Mouse (Mus musculus): Measurements from ENCODE around the gene Coq5.

Gene Coq5

GRCm38 (mm10) chr5:115266787-115267468 is 12.5 kb upstream of the Coq5 start:
- peak in 1 of 2 experiments; percentile 34 for DNase-seq (ENCODE audit: low spot score in 2 of 2)

GRCm38 (mm10) chr5:115267469-115268045 is 11.9 kb upstream of the Coq5 start:
- no peak for DNase-seq (ENCODE audit: low spot score in 2 of 2)

- DNase-seq (ENCODE audit: low spot score in 2 of 2), result peak; percentile 49 to 54
Measured at GRCm38 (mm10) chr5:115268266-115268665, 11.2 kb upstream of the Coq5 start.

DNA sequence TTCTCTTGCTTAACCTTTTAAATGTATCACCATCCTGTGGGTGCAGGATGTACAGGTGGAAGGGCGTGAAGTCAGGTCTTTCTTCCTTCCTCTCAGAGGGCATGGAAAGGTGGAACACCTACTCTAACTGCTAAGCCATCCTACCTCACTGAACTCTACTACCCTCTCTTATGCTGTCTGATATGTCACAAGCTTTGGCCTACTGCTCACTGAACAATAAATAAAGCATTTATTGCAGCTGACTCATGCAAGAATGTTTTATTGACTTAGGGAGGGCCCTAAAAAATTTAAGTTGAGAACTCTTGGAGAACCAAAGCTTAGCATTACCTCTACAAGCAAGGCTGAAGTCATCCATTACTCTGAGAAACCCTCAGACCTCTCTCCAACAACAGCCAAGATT is 9.5 kb upstream of the Coq5 start:
- no peak for DNase-seq (ENCODE audit: low spot score in 2 of 2)

GRCm38 (mm10) chr5:115271931-115272811 is 7.3 kb upstream of the Coq5 start:
- peak; percentile 26 to 27 for DNase-seq (ENCODE audit: low spot score in 2 of 2)

DNA sequence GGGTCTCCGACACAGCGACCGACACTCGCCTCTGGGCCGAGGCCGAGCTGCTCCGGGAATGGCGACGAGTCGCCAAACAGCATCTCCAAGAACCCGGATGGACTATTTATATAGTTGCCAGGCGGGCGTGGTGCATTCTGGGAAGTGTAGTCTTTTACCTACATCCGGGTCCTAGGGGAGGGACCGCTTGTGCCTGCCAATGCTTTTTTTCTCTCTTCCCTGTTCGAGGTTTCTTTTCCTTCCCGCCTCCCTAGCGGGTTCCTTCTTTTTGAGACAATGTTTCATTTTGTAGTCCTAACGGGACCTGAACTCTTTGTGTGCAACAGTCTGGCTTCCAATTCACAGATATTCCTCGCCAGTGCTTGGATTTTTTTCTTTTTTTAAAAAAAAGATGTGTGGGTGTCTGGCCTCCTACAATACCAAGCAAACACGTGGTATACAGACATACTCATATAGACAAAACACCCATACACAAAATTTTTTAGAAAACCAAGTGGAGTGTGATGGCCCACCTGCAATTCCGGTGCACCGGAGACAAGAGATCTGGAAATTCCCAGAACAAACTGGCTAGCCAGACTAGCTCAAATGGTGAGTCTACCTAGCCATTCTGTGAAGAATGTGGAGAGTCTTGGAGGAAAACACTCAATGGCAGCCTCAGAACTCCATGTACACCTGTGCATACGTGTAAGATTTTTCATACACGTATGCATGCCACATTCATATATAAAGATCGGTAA is 6.5 kb upstream of the Coq5 start, which contains the start of gene Rnf10:
Rnf10 (minus strand) TSS at position 87 of the 737 bp plus-strand sequence.
- DNase-seq (ENCODE audit: low spot score in 2 of 2), result peak; percentile 96 to 99

DNA sequence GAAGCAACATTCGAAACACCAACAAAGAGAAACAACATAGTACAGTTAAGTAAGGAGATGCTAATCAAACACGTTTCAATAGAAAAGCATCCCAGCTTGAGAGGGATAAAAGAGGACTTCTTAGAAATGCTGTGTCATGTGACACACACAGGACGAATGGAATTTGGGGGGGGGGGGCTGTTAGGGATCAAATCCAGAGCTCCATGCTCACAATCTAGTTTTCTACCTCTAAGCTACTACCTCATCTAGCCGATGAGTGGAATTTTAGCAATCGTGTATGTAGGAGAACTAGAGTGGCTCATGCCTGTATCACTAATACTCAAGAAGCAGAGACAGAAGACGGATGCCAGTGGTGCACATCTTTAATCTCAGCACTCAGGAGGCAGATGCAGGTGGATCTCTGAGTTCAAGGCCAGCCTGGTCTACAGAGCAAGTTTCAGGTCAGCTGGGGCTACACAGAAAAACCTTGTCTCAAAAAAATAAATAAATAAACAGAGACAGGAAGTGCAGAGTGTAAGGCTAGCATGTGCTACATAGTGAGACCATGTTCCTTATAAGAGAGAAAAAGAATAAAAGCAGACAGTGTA is 5.8 kb upstream of the Coq5 start:
- DNase-seq (ENCODE audit: low spot score in 2 of 2), result no peak

GRCm38 (mm10) chr5:115274353-115274752 is 5.1 kb upstream of the Coq5 start:
- DNase-seq (ENCODE audit: low spot score in 2 of 2), result no peak

GRCm38 (mm10) chr5:115274771-115275170 is 4.7 kb upstream of the Coq5 start:
- DNase-seq (ENCODE audit: low spot score in 2 of 2), result no peak

- no peak for DNase-seq (ENCODE audit: low spot score in 2 of 2)
Measured at GRCm38 (mm10) chr5:115275998-115276397, 3.5 kb upstream of the Coq5 start.

- DNase-seq (ENCODE audit: low spot score in 2 of 2), result no peak
Measured at GRCm38 (mm10) chr5:115278053-115278452, 1.4 kb upstream of the Coq5 start.

DNA sequence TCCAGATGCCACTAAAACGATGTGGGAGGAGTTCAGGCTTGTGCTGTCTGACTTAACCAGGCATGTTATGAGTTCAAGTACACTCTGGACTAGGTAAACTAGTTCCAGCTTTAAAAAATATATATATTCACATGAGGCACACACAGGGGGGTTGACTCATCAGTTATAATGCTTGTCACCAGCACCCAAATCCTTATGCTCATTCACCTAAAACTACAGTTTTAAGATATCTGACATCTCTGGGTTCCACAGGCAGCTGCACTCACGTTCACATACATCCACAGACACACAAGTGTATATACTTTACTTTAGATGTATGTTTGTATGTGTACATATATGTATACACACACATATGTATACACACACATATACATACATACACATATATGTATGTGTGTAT is 681 bp upstream of the Coq5 start:
- no peak for DNase-seq (ENCODE audit: low spot score in 2 of 2)

DNA sequence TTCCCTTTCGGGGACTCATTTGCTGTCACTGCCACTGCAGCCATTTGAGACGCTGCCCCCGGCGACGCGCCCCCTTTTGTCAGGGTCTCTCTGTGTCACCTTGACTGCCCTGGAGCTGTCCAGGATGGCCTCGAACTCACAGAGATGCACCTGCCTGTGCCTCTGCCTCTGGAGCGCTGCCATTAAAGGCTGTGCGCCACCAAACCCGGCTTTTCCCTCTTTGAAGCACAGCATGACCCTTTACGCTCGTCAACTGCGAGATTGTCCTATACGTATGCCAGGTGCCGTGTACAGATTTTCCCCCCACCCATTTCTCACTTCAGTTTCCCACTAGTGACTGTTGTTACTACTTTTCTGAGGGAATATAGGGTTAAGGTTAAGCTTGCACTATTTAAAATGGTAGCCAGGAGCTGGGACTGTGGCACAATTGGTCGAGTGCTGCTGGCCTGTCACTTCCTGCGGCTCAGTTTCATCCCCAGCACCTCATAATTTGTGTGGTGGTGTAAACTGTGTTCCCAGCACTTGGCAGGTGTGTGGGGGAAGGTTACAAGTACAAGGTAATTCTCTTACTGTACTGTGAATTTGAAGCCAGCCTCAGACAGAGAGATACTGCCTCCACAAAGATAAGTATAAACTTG is 703 bp downstream of the Coq5 start:
- no peak for DNase-seq (ENCODE audit: low spot score in 2 of 2)

DNA sequence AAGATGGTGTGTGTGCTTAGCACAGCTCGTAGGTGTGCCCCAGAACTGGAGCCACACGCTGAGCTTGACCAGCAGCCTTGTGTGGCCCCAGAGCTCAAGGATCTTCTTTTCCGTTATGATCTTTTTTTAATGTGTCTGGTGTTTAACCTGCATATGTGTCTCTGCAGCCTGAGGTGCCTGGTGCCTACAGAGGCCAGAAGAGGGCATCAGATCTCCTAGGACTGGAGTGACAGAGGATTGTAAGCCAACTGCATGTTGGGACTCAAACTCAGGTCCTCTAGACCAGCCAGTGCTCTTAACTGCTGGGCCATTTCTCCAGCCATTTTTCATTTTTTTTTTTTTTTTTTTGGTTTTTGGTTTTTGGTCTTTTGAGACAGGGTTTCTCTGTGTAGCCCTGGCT is 5.3 kb downstream of the Coq5 start:
- DNase-seq (ENCODE audit: low spot score in 2 of 2), result no peak

DNA sequence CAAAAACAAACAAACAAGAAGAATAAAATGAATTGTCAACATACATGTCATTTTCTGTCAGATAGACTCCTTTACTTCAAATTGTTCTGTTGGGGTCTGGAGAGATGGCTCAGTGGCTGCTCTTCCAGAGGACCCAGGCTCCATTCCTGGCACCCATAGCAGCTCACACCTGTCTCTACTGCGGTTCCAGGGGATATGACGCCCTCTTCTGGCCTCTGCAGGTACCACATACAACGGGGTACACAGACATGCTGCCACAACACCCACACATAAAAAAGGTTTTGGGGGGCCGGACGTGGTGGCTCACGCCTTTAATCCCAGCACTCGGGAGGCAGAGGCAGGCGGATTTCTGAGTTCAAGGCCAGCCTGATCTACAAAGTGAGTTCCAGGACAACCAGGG is 14.7 kb downstream of the Coq5 start:
- no peak for DNase-seq (ENCODE audit: low spot score in 2 of 2)

- DNase-seq (ENCODE audit: low spot score in 2 of 2), result no peak
Measured at GRCm38 (mm10) chr5:115296347-115296746, 16.9 kb downstream of the Coq5 start.

GRCm38 (mm10) chr5:115300035-115300744 is 20.7 kb downstream of the Coq5 start:
- DNase-seq (ENCODE audit: low spot score in 2 of 2), result peak; percentile 68

- DNase-seq (ENCODE audit: low spot score in 2 of 2), result peak; percentile 97 to 99
Measured at GRCm38 (mm10) chr5:115300792-115301614, 21.5 kb downstream of the Coq5 start, which contains the start of gene Dynll1. Gene Dynll1, minus strand, starts transcription at chr5:115300999.

GRCm38 (mm10) chr5:115301615-115302014 is 22.1 kb downstream of the Coq5 start:
- DNase-seq (ENCODE audit: low spot score in 2 of 2), result peak in 1 of 2 experiments; percentile 21

All from heart, adult 9 months (tissue).